Mouse (Mus musculus): ENCODE measurements around the gene Racgap1. TPM values are rescaled to one million over a fixed set of nuclear protein-coding genes. Genes with fewer than 3 reads are reported as not detected.

Gene Racgap1
- polyA plus RNA-seq, 1 experiment: 45.7 TPM

DNA sequence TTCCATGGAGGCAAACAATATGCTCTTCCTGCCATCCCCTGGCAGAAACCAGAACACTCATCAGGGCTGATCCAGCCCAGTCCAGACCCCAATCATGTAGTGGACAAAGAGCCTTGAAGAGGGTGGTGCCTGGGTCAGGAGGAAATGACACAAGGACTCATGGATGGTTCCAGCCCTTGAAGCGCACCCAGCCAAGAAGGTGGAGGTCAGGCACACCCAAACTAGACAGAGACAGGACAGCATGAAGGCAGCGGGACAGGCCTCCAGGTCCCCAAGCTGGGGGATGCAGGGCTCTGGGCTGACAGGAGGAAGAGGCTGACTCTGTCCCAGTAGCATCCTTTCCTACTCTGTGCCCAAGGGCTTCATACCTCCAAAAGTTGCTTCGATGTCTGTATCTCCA, 64.9 kb downstream of the Racgap1 start:
- Histone ChIP-seq H3K27me3 (ENCODE audit: control insufficient read depth, insufficient read depth, low read length) (no peaks in the 10 kb centered on the region), H3K36me3 (ENCODE audit: control insufficient read depth, insufficient read depth, low read length) (no peaks in the 10 kb centered on the region), H3K4me1 (ENCODE audit: control insufficient read depth, insufficient read depth, low read length) (peaks cover 21% of the 10 kb centered on the region), H3K27ac (ENCODE audit: control insufficient read depth, insufficient read depth, low read depth, low read length) (no peak overlapping the region), H3K4me3 (ENCODE audit: control insufficient read depth, low read depth, low read length) (no peak overlapping the region)
- TF ChIP-seq CTCF (IDR thresholded peaks at IDR 0.05; ENCODE audit: control insufficient read depth, insufficient read depth, insufficient replicate concordance, low read depth, low read length) (no peak), POLR2A (IDR thresholded peaks at IDR 0.05; ENCODE audit: control insufficient read depth, low read depth, low read length) (no peak)

DNA sequence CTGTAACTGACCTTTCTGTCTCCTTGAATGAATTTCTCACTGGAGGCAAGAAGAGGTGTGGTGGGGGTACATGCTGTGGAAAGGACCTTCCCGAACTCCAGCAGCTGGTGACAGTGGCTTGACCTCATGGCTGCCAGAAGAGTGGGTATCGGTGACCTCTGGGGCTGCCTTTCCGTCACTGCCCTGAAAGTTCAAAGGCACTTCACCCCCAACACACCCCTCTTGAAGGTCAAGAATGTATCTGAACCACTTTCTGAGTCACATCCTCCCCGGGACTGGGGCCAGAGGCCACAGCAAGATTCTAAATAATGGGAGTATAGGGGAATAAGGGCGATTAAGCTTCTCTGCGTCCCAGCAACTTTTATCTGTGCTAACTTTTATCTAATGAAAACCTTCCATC, 65.7 kb downstream of the Racgap1 start:
- H3K4me1 ChIP-seq (ENCODE audit: control insufficient read depth, insufficient read depth, low read length): peaks cover 17% of the 10 kb centered on the region
- no peak overlapping the region for H3K4me3 ChIP-seq (ENCODE audit: control insufficient read depth, low read depth, low read length)
- H3K27me3 ChIP-seq (ENCODE audit: control insufficient read depth, insufficient read depth, low read length): no peaks in the 10 kb centered on the region
- no peak overlapping the region for H3K27ac ChIP-seq (ENCODE audit: control insufficient read depth, insufficient read depth, low read depth, low read length)
- H3K36me3 ChIP-seq (ENCODE audit: control insufficient read depth, insufficient read depth, low read length): no peaks in the 10 kb centered on the region
- TF ChIP-seq POLR2A (IDR thresholded peaks at IDR 0.05; ENCODE audit: control insufficient read depth, low read depth, low read length) (no peak), CTCF (IDR thresholded peaks at IDR 0.05; ENCODE audit: control insufficient read depth, insufficient read depth, insufficient replicate concordance, low read depth, low read length) (no peak)

DNA sequence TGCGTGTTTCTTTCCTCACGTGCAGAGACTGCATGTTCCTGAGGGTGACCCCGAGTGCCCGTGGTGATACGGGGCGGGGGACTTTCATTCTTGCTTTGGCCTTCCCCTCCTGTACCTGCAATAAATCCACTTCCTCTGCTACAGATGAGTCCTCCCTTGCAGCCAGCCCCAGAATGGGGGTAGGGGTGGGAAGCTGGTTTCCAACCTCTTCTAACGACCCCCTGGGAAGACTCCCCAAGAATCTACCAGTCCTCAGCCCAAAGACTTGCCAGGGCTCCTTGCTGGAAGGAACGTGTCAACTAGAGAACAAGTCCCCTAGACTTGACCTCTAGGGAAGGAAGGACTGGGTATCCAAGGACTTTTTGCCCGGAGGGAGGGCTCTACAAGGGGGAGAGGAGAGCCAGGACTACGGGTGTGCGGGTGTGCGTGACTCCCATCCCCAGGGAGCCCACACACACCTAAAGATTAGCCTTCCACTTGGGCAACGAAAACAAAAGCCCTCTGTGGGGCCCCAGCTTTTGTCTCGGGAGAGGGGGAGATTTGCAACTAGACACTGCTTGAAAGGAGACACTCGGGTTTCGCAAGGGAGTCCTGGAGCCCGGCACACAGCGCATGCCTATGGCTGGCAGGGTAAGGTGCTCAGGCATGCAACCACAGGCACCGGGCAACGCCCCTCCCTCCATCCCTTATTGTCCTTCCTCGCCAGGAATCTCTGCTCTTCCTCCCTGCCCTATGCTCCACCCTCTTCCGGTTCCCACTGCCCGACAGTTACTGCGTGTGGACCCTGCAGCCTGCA, 66.9 kb downstream of the Racgap1 start:
- Histone ChIP-seq H3K4me1 (ENCODE audit: control insufficient read depth, insufficient read depth, low read length) (peaks cover 13% of the 10 kb centered on the region), H3K27ac (ENCODE audit: control insufficient read depth, insufficient read depth, low read depth, low read length) (no peak overlapping the region), H3K36me3 (ENCODE audit: control insufficient read depth, insufficient read depth, low read length) (no peaks in the 10 kb centered on the region), H3K27me3 (ENCODE audit: control insufficient read depth, insufficient read depth, low read length) (no peaks in the 10 kb centered on the region), H3K4me3 (ENCODE audit: control insufficient read depth, low read depth, low read length) (no peak overlapping the region)
- no peak for TF ChIP-seq POLR2A (IDR thresholded peaks at IDR 0.05; ENCODE audit: control insufficient read depth, low read depth, low read length)

DNA sequence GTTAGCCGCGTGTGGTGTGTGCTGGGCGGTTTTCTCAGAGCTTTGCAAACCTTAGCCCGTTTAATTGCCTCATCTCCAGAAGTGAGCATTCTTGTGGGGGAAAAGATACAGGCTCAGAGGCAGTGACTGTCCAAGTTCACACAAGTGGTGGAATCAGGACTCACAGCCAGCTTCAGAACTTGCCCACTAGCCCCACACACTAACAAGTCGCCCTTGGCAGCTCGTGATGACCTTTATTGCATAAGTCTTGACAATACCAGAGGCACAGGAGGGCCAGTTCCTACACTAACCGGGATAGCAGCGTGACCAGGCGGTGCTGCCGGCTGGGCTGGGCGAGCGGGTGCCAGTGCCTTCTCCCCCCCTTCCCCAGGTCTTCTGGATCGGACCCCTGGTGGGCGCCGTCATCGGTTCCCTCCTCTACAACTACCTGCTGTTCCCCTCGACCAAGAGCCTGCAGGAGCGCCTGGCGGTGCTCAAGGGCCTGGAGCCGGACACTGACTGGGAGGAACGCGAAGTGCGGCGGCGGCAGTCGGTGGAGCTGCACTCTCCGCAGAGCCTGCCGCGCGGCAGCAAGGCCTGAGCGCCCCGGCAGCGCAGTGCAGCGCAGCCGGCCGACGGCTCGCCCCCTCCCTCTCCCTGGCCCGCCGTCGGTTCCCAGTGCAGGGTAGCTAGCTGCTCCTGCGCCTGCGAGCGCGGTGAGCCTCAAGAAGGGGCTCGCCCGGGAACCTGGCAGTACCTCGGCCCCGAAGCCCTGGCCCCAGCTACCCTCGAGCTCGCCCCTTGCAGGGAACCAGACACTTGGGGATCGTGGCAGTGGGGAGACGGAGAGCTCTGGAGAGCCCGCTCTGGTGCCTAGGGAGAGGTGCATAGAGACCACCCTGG, 67.8 kb downstream of the Racgap1 start:
- no peak overlapping the region for H3K27ac ChIP-seq (ENCODE audit: control insufficient read depth, insufficient read depth, low read depth, low read length)
- no peak overlapping the region; the same call in 1 of the 2 replicates for H3K4me3 ChIP-seq (ENCODE audit: control insufficient read depth, low read depth, low read length)
- no peak for TF ChIP-seq CTCF (IDR thresholded peaks at IDR 0.05; ENCODE audit: control insufficient read depth, insufficient read depth, insufficient replicate concordance, low read depth, low read length)
- TF ChIP-seq POLR2A (IDR thresholded peaks at IDR 0.05; ENCODE audit: control insufficient read depth, low read depth, low read length): no peak
- H3K36me3 ChIP-seq (ENCODE audit: control insufficient read depth, insufficient read depth, low read length): no peaks in the 10 kb centered on the region
- H3K27me3 ChIP-seq (ENCODE audit: control insufficient read depth, insufficient read depth, low read length): no peaks in the 10 kb centered on the region
- peaks cover 19% of the 10 kb centered on the region for H3K4me1 ChIP-seq (ENCODE audit: control insufficient read depth, insufficient read depth, low read length)

DNA sequence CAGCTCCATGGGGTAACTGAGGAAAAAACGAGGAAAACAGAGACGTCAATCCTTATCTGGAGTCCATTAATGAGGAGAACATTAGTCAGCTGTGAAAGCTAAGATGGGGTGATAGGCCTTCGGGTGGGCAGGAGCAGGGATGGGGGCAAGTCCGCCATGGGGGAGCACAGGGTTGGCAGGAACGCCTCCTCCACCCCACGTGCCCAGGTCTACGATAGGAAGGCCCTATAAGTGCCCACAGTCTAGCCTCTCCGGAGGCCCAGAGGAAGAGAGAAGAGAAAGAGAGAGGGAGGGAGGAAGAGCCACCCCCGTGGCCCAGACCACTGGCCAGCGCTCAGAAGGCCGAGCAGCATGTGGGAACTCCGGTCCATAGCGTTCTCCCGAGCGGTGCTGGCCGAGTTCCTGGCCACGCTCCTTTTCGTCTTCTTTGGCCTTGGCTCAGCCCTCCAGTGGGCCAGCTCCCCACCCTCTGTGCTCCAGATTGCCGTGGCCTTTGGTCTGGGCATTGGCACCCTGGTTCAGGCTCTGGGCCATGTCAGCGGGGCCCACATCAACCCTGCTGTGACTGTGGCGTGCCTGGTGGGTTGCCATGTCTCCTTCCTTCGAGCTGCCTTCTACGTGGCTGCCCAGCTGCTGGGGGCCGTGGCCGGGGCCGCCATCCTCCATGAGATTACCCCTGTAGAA, 72.5 kb downstream of the Racgap1 start, which contains the start of gene Aqp2:
Gene Aqp2 (plus strand): TSS at position 254 of the 684 bp plus-strand sequence.
- Histone ChIP-seq H3K36me3 (ENCODE audit: control insufficient read depth, insufficient read depth, low read length) (no peaks in the 10 kb centered on the region), H3K27ac (ENCODE audit: control insufficient read depth, insufficient read depth, low read depth, low read length) (peak within 1 kb of the TSS; percentile 62), H3K27me3 (ENCODE audit: control insufficient read depth, insufficient read depth, low read length) (no peaks in the 10 kb centered on the region), H3K4me1 (ENCODE audit: control insufficient read depth, insufficient read depth, low read length) (peaks cover 11% of the 10 kb centered on the region), H3K4me3 (ENCODE audit: control insufficient read depth, low read depth, low read length) (peak within 1 kb of the TSS; percentile 25; the same call in 1 of the 2 replicates)
- no peak for TF ChIP-seq CTCF (IDR thresholded peaks at IDR 0.05; ENCODE audit: control insufficient read depth, insufficient read depth, insufficient replicate concordance, low read depth, low read length)
- no peak for TF ChIP-seq POLR2A (IDR thresholded peaks at IDR 0.05; ENCODE audit: control insufficient read depth, low read depth, low read length)

Other genes starting within 250 kb of the Racgap1 start
- 3.9 and 4.4 TPM in 2 replicates for gene Nckap5l, start 193.9 kb downstream of the Racgap1 start, polyA plus RNA-seq (2012; rRNA removed)
- 4.6 and 4.7 TPM in 2 replicates for gene Bcdin3d, start 176.9 kb downstream of the Racgap1 start, polyA plus RNA-seq (2012; rRNA removed)
- gene Faim2, start 123.5 kb downstream of the Racgap1 start, polyA plus RNA-seq (2012; rRNA removed): 0.19 and 0.72 TPM in 2 replicates
- gene Aqp2, start 72.6 kb downstream of the Racgap1 start, polyA plus RNA-seq (2012; rRNA removed): 13.8 and 16.9 TPM in 2 replicates
- gene Aqp5, start 60.9 kb downstream of the Racgap1 start, polyA plus RNA-seq (2012; rRNA removed): 1.1 and 1.6 TPM in 2 replicates
- gene Aqp6, start 50.3 kb downstream of the Racgap1 start, polyA plus RNA-seq (2012; rRNA removed): not detected in 2 replicates
- gene Asic1, start 18.7 kb upstream of the Racgap1 start, polyA plus RNA-seq (2012; rRNA removed): 0.07 and 0.16 TPM in 2 replicates
- 26.3 and 30.9 TPM in 2 replicates for gene Smarcd1, start 50.5 kb upstream of the Racgap1 start, polyA plus RNA-seq (2012; rRNA removed)
- not detected in 2 replicates for gene Gm17349, start 53.8 kb upstream of the Racgap1 start, polyA plus RNA-seq (2012; rRNA removed)
- gene Gpd1, start 65.9 kb upstream of the Racgap1 start, polyA plus RNA-seq (2012; rRNA removed): 16.6 and 16.9 TPM in 2 replicates
- 50.5 and 51.6 TPM in 2 replicates for gene Cox14, start 74.0 kb upstream of the Racgap1 start, polyA plus RNA-seq (2012; rRNA removed)
- 19.4 and 23.4 TPM in 2 replicates for gene Cers5, start 121.2 kb upstream of the Racgap1 start, polyA plus RNA-seq (2012; rRNA removed)
- 3.8 and 4.1 TPM in 2 replicates for gene Lima1, start 223.8 kb upstream of the Racgap1 start, polyA plus RNA-seq (2012; rRNA removed)

Measured in testis, adult 2 months (tissue).